ENCODE assay signal across 11 mouse cellular contexts in the genomic region with DNA sequence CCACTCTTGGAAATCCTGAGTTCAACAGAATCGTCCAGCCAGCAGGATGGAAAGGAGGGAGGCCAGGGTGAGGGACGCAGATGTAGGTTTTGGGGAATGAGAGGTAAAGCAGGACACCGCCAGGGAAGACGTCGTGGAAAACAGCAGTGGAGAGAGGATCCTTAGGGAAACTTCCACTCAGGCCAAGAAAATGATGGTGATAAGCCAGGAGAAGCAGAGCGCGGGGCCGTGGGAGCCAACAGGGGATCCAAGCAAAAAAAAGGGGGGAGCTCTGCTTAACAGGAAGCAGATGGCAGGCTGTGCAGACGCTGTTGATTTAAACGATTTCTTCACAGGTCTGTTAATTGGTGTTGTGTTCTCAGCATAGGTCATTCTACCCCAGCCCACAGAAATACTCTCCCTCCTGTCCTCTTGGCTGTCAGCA. TPM values are rescaled to one million over a fixed set of nuclear protein-coding genes. Genes with fewer than 3 reads are reported as not detected.
DNase-seq lines count a peak whose midpoint lies in the region; ATAC-seq and TF ChIP-seq lines count a peak whose summit lies in the region.
"Had no signal": no experiment of that assay in that cellular context is flagged by ENCODE, and none has a peak within 500 bp of the region (broad histone marks: within the 10 kb centered on the region; RNA-seq: fewer than 3 reads in every experiment).

No protein-coding gene starts in this region.

- no peak for DNase-seq in lung, adult 2 months
- DNase-seq in embryonic facial prominence, embryonic 14.5 days (ENCODE audit: low spot score), result peak; percentile 90
- DNase-seq in frontal cortex, postnatal 36 days (ENCODE audit: low spot score in 2 of 2), result no peak
- no peak for DNase-seq in spleen, postnatal 10 days (ENCODE audit: low spot score in 2 of 2)

- no peaks in the 10 kb centered on the region for H3K9me3 ChIP-seq in lung, embryonic 16.5 days (ENCODE audit: control insufficient read depth, low read length)
- no peaks in the 10 kb centered on the region for H3K9me3 ChIP-seq in embryonic facial prominence, embryonic 14.5 days (ENCODE audit: control insufficient read depth, low read length)

- H3K36me3 ChIP-seq in lung, embryonic 16.5 days (ENCODE audit: control insufficient read depth, insufficient read depth, low read length), result peaks cover 2% of the 10 kb centered on the region; the same call in 1 of the 2 replicates
- H3K36me3 ChIP-seq in embryonic facial prominence, embryonic 14.5 days (ENCODE audit: control insufficient read depth, insufficient read depth, low read length), result peaks cover 18% of the 10 kb centered on the region

- H3K9ac ChIP-seq in lung, embryonic 16.5 days (ENCODE audit: low read length), result no peak overlapping the region
- H3K9ac ChIP-seq in embryonic facial prominence, embryonic 14.5 days (ENCODE audit: low read depth, low read length), result no peak overlapping the region

- no peak overlapping the region for H3K4me2 ChIP-seq in lung, embryonic 16.5 days (ENCODE audit: low read depth, low read length)
- H3K4me2 ChIP-seq in embryonic facial prominence, embryonic 14.5 days (ENCODE audit: low read depth, low read length), result no peak overlapping the region

- H3K27ac ChIP-seq in lung, embryonic 16.5 days (ENCODE audit: low read length), result peak overlapping the region; percentile 20; the same call in 1 of the 2 replicates
- H3K27ac ChIP-seq in embryonic facial prominence, embryonic 14.5 days (replicated peaks; ENCODE audit: low read depth, low read length), result peak overlapping the region; percentile 85

- 35% methylated on average over 10 of the region's 10 CpGs for WGBS in lung, embryonic 16.5 days
- WGBS in lung, adult 2 months, result 45% methylated on average over 10 of the region's 10 CpGs
- WGBS in embryonic facial prominence, embryonic 14.5 days, result 27% methylated on average over 10 of the region's 10 CpGs

- ATAC-seq in lung, embryonic 16.5 days (ENCODE audit: low read depth), result no peak
- peak; percentile 71 for ATAC-seq in embryonic facial prominence, embryonic 14.5 days (ENCODE audit: low read depth)
- ATAC-seq in granulocyte monocyte progenitor cell, adult 5-6 weeks (replicated peaks; ENCODE audit: poor library complexity, severe bottlenecking), result peak; percentile 80
- peak; percentile 77 for ATAC-seq in megakaryocyte progenitor cell, adult 5-6 weeks (replicated peaks; ENCODE audit: poor library complexity)
- ATAC-seq: Patski had no signal

- peaks cover 23% of the 10 kb centered on the region for H3K4me1 ChIP-seq in lung, embryonic 16.5 days (replicated peaks; ENCODE audit: control insufficient read depth, insufficient read depth, low read length)
- no peaks in the 10 kb centered on the region for H3K4me1 ChIP-seq in lung, adult 2 months (ENCODE audit: control insufficient read depth, insufficient read depth, low read length)
- H3K4me1 ChIP-seq in embryonic facial prominence, embryonic 14.5 days (ENCODE audit: control insufficient read depth, insufficient read depth, low read length), result peaks cover 38% of the 10 kb centered on the region

- TF ChIP-seq POLR2A in lung, adult 2 months (IDR thresholded peaks at IDR 0.05; ENCODE audit: borderline replicate concordance, extremely low read depth, low read depth, low read length), result no peak

- H3K27me3 ChIP-seq in lung, embryonic 16.5 days (ENCODE audit: control insufficient read depth, insufficient read depth, low read depth, low read length), result no peaks in the 10 kb centered on the region
- no peaks in the 10 kb centered on the region for H3K27me3 ChIP-seq in embryonic facial prominence, embryonic 14.5 days (replicated peaks; ENCODE audit: control insufficient read depth, insufficient read depth, low read length)

- no peak overlapping the region for H3K4me3 ChIP-seq in lung, embryonic 16.5 days (ENCODE audit: low read length)
- H3K4me3 ChIP-seq in lung, adult 2 months (replicated peaks; ENCODE audit: extremely low read depth, low read depth, low read length), result no peak overlapping the region
- H3K4me3 ChIP-seq in embryonic facial prominence, embryonic 14.5 days (ENCODE audit: low read depth, low read length), result no peak overlapping the region

- TF ChIP-seq CTCF in lung, adult 2 months (IDR thresholded peaks at IDR 0.05; ENCODE audit: insufficient read depth, low read length), result no peak

RNA-seq across cellular contexts. Expression of a gene that starts 5.0 kb away (rescaled TPM):
- polyA plus RNA-seq in lung, embryonic 16.5 days (2015; fragmentation: Nextera tagmentation; extraction: Ambion mirVana), result not detected in 2 replicates
- polyA plus RNA-seq in lung, adult 2 months (2012; rRNA removed), result not detected in 2 replicates
- polyA plus RNA-seq in embryonic facial prominence, embryonic 14.5 days (2014; fragmentation: Nextera tagmentation; extraction: Ambion mirVana), result not detected in 2 replicates
- not detected in 2 replicates for total RNA-seq in granulocyte monocyte progenitor cell, adult 5-6 weeks (2014; fragmentation: Nextera tagmentation)
- total RNA-seq in granulocyte monocyte progenitor cell, adult 5-6 weeks (2017), result not detected in 2 replicates
- total RNA-seq in megakaryocyte progenitor cell, adult 5-6 weeks (2015), result not detected in 2 replicates
- not detected in 2 replicates for total RNA-seq in megakaryocyte progenitor cell, adult 5-6 weeks (2017)
- total RNA-seq: gastrocnemius, adult 18-20 months; left cerebral cortex, adult 18-20 months had no signal
- polyA plus RNA-seq: Patski; small intestine, adult 2 months had no signal

RNA-seq across cellular contexts. Expression of a gene that starts 20.2 kb away (rescaled TPM):
- 54.9 and 63.4 TPM in 2 replicates for polyA plus RNA-seq in lung, embryonic 16.5 days (2015; fragmentation: Nextera tagmentation; extraction: Ambion mirVana)
- 7.3 and 12.2 TPM in 2 replicates for polyA plus RNA-seq in lung, adult 2 months (2012; rRNA removed)
- polyA plus RNA-seq in embryonic facial prominence, embryonic 14.5 days (2014; fragmentation: Nextera tagmentation; extraction: Ambion mirVana), result 72.2 and 77.3 TPM in 2 replicates
- 43.3 and 45.3 TPM in 2 replicates for total RNA-seq in granulocyte monocyte progenitor cell, adult 5-6 weeks (2014; fragmentation: Nextera tagmentation)
- total RNA-seq in granulocyte monocyte progenitor cell, adult 5-6 weeks (2017), result 67.9 and 72.2 TPM in 2 replicates
- 91.4 and 91.6 TPM in 2 replicates for total RNA-seq in megakaryocyte progenitor cell, adult 5-6 weeks (2015)
- total RNA-seq in megakaryocyte progenitor cell, adult 5-6 weeks (2017), result 68.6 and 69.3 TPM in 2 replicates
